Mouse (Mus musculus) heart, embryonic 10.5 days (tissue): ENCODE data around the gene Pfkfb4. TPM values are rescaled to one million over a fixed set of nuclear protein-coding genes. Genes with fewer than 3 reads are reported as not detected.

ENCODE experiments used
- DNase-seq: peaks from one replicate; pipeline ENCODE4 v3.0.0-alpha.2; 2017; ENCODE audit warnings: low spot score
- H3K27ac ChIP-seq: fragments of 300-500 bp; sonication (generic); 2 replicates; pipeline ENCODE4 v1.5.1; 2016; ENCODE audit warnings: mild to moderate bottlenecking
- H3K27me3 ChIP-seq: fragments of 300-500 bp; sonication (generic); 2 replicates; pipeline ENCODE4 v1.6.1; 2016; ENCODE audit warnings: mild to moderate bottlenecking; ENCODE audit not compliant: poor library complexity, insufficient read depth, severe bottlenecking
- H3K36me3 ChIP-seq: fragments of 300-500 bp; sonication (generic); 2 replicates; pipeline ENCODE4 v1.6.1; 2016; ENCODE audit warnings: mild to moderate bottlenecking, moderate library complexity
- H3K4me1 ChIP-seq: fragments of 300-500 bp; sonication (generic); 2 replicates; pipeline ENCODE4 v1.6.1; 2016; ENCODE audit warnings: mild to moderate bottlenecking
- H3K4me3 ChIP-seq: fragments of 300-500 bp; sonication (generic); 2 replicates; pipeline ENCODE4 v1.5.1; 2016; ENCODE audit warnings: mild to moderate bottlenecking, moderate library complexity
- H3K9me3 ChIP-seq: fragments of 300-500 bp; sonication (generic); 2 replicates; pipeline ENCODE4 v1.6.1; 2016; ENCODE audit warnings: mild to moderate bottlenecking, moderate library complexity
- WGBS: fragments of 180-500 bp; shearing (Covaris S2); methylation state at CpG from one replicate; pipeline ENCODE4 v1.1.7; 2016; 5-methylcytosine and 5-hydroxymethylcytosine counted together
- polyA plus RNA-seq: library from polyadenylated mRNA; unstranded; fragments of >200 nt; fragmentation: Nextera tagmentation; extraction: Ambion mirVana; gene quantifications from 2 replicates; pipeline ENCODE4 v1.2.1, GENCODE M21; 2016

The Pfkfb4 gene
- polyA plus RNA-seq, 1 experiment from 2014 or later: 9.4 TPM

DNA sequence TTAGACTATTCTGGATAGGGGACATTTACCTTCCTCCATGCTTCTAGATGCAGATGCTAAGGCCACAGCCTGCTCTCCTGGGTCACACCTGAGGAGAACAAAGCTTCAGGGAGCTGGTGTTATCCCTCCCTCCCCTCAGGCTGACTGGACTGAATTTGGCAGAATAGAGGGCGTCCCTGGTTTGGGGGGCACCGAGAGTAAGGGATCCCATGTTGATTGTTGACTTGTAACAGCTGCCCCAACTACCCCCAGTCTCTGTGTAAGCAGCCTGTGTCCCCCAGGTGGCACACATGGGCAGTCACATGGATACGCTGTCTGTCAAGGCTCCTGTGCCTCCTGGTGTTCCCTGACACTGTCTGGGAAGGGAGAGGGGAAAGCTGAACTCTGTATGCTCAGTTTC, 36.8 kb downstream of the Pfkfb4 start:
- Histone ChIP-seq H3K27ac (0 out of 2 replicates have a peak overlapping the region, but pooled peaks have one; percentile 6), H3K4me3 (no peak overlapping the region), H3K36me3 (no peaks in the 10 kb centered on the region), H3K27me3 (no peaks in the 10 kb centered on the region), H3K9me3 (no peaks in the 10 kb centered on the region), H3K4me1 (peaks cover 10% of the 10 kb centered on the region)
- 79% methylated on average over 3 of the region's 3 CpGs for WGBS
- no peak for DNase-seq

DNA sequence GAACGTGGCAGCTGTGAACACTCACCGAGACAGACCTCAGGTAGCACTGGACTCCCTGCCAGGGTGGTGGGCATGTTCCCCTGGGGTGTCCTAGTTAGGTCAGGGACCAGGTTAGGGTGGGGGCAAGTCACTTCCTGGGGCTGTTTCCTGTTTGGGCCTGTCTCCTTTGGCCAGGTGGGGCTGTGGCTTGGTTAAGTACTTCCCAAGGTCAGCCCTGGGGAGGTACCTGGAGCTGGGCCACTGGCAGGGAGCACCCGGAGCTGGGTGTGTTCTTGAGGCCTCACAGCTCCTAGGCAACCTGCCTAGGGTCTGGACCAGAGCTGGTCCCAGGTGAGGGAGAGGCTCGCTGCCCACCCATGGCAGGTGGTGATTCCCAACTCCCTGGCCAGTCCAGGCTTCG, 37.3 kb downstream of the Pfkfb4 start:
- Histone ChIP-seq H3K9me3 (no peaks in the 10 kb centered on the region), H3K36me3 (no peaks in the 10 kb centered on the region), H3K27ac (0 out of 2 replicates have a peak overlapping the region, but pooled peaks have one; percentile 6), H3K4me3 (no peak overlapping the region), H3K4me1 (peaks cover 10% of the 10 kb centered on the region), H3K27me3 (no peaks in the 10 kb centered on the region)
- DNase-seq: no peak
- 81% methylated on average over 5 of the region's 5 CpGs for WGBS

DNA sequence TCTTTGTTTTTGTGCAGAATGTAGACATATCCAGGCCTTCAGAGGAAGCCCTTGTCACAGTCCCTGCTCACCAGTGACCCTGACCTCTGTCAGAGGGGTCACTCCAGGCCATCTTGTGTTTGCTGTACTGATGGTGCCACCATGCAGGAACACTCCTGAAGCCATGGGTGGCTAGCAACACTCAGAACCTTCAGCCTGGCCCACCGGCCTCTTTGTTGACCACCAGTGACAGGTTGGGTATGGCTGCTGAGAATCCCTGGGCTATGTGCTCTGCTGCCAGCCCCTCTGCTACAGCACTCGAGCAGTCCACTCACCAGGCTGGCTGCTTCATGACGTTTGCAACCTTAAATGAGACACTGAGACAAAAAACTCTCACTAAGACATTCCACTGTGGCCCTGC, 38.7 kb downstream of the Pfkfb4 start:
- 72% methylated on average over 3 of the region's 3 CpGs for WGBS
- Histone ChIP-seq H3K4me1 (peaks cover 10% of the 10 kb centered on the region), H3K27ac (no peak overlapping the region), H3K9me3 (no peaks in the 10 kb centered on the region), H3K36me3 (no peaks in the 10 kb centered on the region), H3K4me3 (no peak overlapping the region), H3K27me3 (no peaks in the 10 kb centered on the region)
- no peak for DNase-seq

DNA sequence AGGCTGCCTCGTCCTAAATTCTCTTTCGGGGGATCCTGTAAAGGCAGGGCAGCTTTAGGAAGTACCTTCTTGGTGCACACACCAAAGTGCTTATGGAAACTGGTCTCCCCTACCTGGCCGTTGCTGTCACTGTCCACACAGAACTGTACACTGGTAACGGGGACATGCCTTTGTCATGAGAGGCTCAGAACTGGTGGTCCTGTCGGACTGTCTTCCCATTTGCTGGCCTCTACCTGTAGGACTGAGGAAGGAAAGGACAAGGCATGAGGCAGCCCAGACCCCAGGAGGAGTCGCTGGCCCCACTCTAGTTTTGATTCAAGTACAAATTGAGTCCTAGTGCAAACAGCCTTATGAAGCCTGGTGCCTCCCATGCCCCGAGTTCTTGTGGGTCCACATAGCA, 39.4 kb downstream of the Pfkfb4 start:
- no peaks in the 10 kb centered on the region for H3K9me3 ChIP-seq
- DNase-seq: no peak
- H3K4me3 ChIP-seq: no peak overlapping the region
- WGBS: 89% methylated on average over 7 of the region's 7 CpGs
- H3K27me3 ChIP-seq: no peaks in the 10 kb centered on the region
- H3K4me1 ChIP-seq: peaks cover 10% of the 10 kb centered on the region
- H3K36me3 ChIP-seq: no peaks in the 10 kb centered on the region
- H3K27ac ChIP-seq: no peak overlapping the region

DNA sequence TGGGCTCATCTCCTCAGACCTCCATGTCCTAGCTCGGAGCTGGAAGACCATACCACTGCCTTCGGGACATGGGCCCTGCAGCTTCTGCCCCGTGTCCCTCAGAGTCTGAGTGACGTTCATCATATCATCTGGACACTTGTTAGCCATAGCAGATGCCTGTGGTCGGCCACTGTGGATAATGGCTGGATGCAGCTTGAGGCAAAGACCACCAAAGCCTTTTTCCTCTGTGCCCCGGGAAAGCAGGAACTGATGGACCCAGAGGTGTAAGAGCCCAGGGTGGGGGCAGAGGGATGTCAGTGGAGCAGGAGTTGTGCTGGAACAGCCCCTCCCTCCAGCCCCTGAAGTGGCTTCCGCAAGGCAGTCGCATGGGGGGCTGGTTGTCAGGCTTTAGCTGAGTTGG, 40.1 kb downstream of the Pfkfb4 start:
- 77% methylated on average over 8 of the region's 8 CpGs for WGBS
- Histone ChIP-seq H3K27ac (no peak overlapping the region), H3K4me3 (no peak overlapping the region), H3K27me3 (no peaks in the 10 kb centered on the region), H3K36me3 (no peaks in the 10 kb centered on the region), H3K9me3 (no peaks in the 10 kb centered on the region), H3K4me1 (peaks cover 10% of the 10 kb centered on the region)
- no peak for DNase-seq

DNA sequence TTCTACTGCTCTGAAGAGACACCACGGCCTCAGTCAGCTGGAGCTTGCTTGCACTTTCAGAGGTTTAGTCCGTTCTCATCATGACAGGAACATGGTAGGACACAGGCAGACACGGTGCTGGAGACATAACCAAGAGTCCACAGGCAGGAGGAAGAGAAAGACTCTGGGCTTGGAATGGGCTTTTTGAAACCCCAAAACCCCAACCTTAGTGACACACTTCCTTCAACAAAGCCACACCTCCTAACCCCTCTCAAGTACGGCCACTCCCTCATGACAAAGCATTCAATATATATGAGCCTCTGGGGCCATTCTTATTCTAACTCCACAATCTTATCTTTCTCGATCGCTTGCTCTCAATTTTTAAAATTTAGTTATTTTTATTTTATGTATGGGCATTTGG, 40.9 kb downstream of the Pfkfb4 start:
- DNase-seq: no peak
- Histone ChIP-seq H3K4me3 (no peak overlapping the region), H3K27me3 (no peaks in the 10 kb centered on the region), H3K36me3 (no peaks in the 10 kb centered on the region), H3K4me1 (peaks cover 9% of the 10 kb centered on the region), H3K9me3 (no peaks in the 10 kb centered on the region), H3K27ac (no peak overlapping the region)
- 78% methylated on average over 6 of the region's 6 CpGs for WGBS

DNA sequence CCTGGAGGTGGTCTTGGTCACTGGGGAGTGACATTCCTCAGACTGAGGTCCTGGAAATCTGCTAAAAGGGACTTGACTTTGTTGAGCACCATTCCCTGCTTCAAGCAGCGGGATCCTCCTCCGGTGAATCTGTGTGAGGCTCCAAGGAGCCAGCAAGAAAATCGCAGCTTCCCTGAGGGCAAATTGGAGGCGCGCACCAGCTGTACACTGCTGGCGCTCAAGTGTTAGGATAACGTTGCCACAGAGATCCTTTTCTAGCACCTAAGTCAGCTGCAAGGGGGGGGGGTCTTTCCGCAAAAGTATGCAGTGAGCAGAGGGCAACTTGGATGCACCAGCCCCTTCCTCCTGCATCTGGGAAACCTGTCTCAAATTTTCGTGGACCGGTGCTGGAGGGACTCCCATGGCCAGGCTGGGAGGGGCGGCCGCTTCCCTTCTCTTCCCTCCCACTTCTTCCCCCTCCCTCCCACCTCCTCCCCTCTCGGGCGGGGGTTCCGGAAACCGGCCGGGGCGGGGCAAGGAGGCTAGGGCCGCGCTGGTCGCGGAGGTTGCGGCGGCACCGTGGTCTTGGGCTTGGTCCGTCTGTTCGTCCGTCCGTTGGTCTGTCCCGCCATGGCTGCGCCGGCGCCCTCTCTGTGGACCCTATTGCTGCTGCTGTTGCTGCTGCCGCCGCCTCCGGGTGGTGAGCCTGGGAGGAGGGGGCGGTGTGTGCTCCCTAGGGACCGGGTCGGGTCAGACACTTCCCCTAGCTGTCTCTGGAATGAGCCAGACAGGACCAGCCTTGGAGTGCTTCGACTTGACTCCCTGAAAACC, 46.7 kb downstream of the Pfkfb4 start, which contains the start of gene Shisa5:
Gene Shisa5, plus strand, starts transcription at position 480 of the 810 bp plus-strand sequence.
- WGBS: under 1% methylated on average over 40 of the region's 40 CpGs
- Histone ChIP-seq H3K27me3 (no peaks in the 10 kb centered on the region), H3K36me3 (no peaks in the 10 kb centered on the region), H3K27ac (peak within 1 kb of the TSS; percentile 90), H3K4me1 (peaks cover 42% of the 10 kb centered on the region), H3K4me3 (peak within 1 kb of the TSS; percentile 74), H3K9me3 (no peaks in the 10 kb centered on the region)
- DNase-seq: peak; percentile 92

DNA sequence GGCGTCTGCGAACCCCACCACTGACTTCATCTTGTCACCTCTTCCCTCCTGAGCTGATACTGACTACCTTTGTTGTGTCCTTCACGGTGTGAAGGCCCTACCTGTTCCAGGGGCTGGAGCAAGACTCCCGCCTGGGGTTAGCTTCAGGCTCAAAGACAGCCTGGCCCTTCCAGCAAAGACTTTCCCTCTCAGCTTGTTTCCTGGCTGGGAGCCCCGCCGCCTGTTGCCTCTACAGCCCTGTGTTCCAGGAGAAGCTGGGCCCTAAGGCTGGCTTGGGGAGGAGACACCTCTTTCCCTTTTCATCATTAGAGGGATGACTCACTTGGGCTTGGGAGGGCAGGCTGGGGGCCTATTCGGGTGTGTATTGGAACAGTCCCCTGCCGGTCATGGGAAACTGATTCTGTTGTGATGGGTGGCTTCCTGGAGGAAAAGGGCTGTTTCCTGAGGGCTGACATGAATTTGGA, 47.4 kb downstream of the Pfkfb4 start:
- Histone ChIP-seq H3K36me3 (no peaks in the 10 kb centered on the region), H3K4me1 (peaks cover 42% of the 10 kb centered on the region), H3K4me3 (peak overlapping the region; percentile 74), H3K27me3 (no peaks in the 10 kb centered on the region), H3K27ac (peak overlapping the region; percentile 90), H3K9me3 (no peaks in the 10 kb centered on the region)
- 12% methylated on average over 8 of the region's 8 CpGs for WGBS
- DNase-seq: no peak

DNA sequence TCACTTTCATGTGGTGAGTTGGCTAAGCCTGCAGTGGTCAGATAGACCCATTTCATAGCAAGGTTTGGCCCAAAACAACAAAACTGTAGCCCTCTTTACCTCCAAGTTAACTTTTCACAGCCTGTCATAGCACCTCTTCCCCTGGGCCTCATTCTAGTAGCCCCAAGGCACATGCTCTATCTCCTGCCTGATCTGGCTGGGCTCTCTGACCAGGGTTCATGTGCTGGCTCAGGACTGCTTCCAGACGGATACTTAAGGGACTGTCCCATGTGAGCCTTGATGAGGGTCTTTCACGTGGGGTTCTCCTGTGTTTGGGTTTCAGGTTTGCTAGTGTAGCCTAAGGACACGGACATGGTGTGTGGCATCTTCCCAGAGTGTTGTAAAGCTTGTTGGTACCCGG, 48.1 kb downstream of the Pfkfb4 start:
- H3K27ac ChIP-seq: 0 out of 2 replicates have a peak overlapping the region, but pooled peaks have one; percentile 90

DNA sequence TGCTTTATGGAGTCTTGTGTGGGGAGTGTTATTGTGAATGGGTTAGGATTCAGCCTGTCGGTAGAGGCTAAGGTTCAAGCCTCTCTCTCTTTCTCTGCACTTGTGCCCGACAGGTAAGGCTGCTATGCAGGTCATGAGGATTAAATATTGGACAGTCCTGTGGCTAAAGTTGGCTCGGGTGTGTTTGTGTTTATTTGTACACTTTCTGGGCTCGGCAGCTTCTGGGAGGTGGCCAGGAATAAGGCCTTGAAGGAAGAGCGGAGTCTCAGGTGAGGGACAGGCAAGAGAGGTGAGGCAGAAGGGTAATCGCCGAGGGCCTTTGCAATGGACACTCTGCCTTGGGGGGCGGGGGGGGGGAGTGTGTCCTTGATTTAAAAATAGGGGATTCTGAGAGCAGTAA, 48.6 kb downstream of the Pfkfb4 start:
- peaks cover 42% of the 10 kb centered on the region for H3K4me1 ChIP-seq
- WGBS: 80% methylated on average over 8 of the region's 8 CpGs
- H3K27ac ChIP-seq: no peak overlapping the region
- H3K4me3 ChIP-seq: peak overlapping the region; percentile 74
- H3K27me3 ChIP-seq: no peaks in the 10 kb centered on the region
- no peaks in the 10 kb centered on the region for H3K36me3 ChIP-seq
- DNase-seq: no peak
- no peaks in the 10 kb centered on the region for H3K9me3 ChIP-seq

More for the DNA sequence above, 48.1 kb downstream of the Pfkfb4 start:
- Histone ChIP-seq H3K9me3 (no peaks in the 10 kb centered on the region), H3K4me1 (peaks cover 42% of the 10 kb centered on the region), H3K27me3 (no peaks in the 10 kb centered on the region), H3K4me3 (peak overlapping the region; percentile 74), H3K36me3 (no peaks in the 10 kb centered on the region)
- 66% methylated on average over 4 of the region's 4 CpGs for WGBS
- DNase-seq: no peak

DNA sequence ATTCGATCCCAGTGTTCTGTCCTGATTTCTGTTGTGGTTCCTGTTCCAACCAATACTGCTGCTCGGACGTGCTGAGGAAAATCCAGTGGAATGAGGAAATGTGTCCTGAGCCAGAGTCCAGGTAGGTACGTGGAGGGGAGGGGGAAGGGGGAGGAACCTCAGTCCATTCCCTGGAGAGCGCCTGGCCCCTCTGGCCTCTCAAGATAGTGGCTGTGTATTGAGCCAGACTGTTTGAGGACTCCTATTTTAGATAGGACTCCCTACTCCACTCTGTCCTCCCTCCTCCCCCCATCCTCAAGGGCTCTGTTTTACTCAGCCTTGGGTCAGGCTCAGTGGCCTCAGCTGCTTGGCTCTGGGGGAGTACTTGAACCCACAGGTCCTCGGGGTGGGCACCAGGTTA, 49.3 kb downstream of the Pfkfb4 start:
- no peaks in the 10 kb centered on the region for H3K9me3 ChIP-seq
- peak overlapping the region; percentile 74 for H3K4me3 ChIP-seq
- 33% methylated on average over 6 of the region's 6 CpGs for WGBS
- H3K27ac ChIP-seq: peak overlapping the region; percentile 53
- no peaks in the 10 kb centered on the region for H3K36me3 ChIP-seq
- peaks cover 42% of the 10 kb centered on the region for H3K4me1 ChIP-seq
- H3K27me3 ChIP-seq: no peaks in the 10 kb centered on the region
- DNase-seq: no peak

DNA sequence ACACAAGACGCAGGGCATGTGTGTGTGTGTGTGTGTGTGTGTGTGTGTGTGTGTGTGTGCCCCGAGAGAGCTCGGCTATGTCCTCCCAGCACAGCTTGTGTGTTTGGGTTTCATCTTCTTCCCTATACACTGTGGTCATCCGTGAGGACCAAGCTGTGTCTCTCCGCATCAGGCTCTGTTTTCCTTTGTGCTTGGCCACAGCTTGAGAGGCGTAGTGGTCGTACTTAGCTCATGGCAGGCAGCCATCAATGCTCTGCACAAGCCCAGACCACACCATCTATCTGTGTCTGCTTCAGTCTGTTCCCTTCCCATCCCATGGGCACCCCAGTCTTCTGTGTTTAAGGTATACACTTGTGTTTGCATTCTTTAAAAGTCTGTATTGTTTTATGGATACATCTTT, 49.8 kb downstream of the Pfkfb4 start:
- H3K4me3 ChIP-seq: peak overlapping the region; percentile 74; the same call in 1 of the 2 replicates
- DNase-seq: no peak
- H3K9me3 ChIP-seq: no peaks in the 10 kb centered on the region
- H3K36me3 ChIP-seq: peaks cover 2% of the 10 kb centered on the region
- H3K27me3 ChIP-seq: no peaks in the 10 kb centered on the region
- 58% methylated on average over 7 of the region's 7 CpGs for WGBS
- peaks cover 42% of the 10 kb centered on the region for H3K4me1 ChIP-seq
- peak overlapping the region; percentile 53 for H3K27ac ChIP-seq

DNA sequence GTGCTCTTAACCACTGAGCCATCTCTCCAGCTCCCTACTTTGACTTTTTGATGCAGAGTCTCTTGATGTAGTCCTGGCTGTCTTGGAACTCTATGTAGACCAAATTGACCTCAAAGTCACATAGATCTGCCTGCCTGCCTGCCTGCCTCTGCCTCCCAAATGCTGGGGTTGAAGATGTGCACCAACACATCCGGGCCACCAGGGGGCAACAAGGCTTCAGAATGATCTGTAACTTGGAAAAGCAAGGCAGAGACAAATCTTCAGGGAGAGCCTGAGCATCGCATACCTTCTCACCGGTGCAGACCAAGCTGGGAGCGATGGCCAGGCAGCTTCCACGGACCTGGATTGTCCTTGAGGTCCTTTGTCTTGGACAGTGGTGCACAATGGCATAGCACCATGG, 54.7 kb downstream of the Pfkfb4 start:
- whole genome bisulfite sequencing: 38% methylated on average over 5 of the region's 5 CpGs
- H3K9me3 ChIP-seq: no peaks in the 10 kb centered on the region
- peaks cover 6% of the 10 kb centered on the region for H3K4me1 ChIP-seq
- H3K4me3 ChIP-seq: no peak overlapping the region
- DNase-seq: no peak
- H3K27ac ChIP-seq: no peak overlapping the region
- H3K36me3 ChIP-seq: peaks cover 35% of the 10 kb centered on the region
- H3K27me3 ChIP-seq: no peaks in the 10 kb centered on the region
